Mouse (Mus musculus) forebrain, embryonic 10.5 days (tissue): ENCODE results near the gene Fer1l5. TPM values are rescaled to one million over a fixed set of nuclear protein-coding genes. Genes with fewer than 3 reads are reported as not detected.

ENCODE experiments used
- DNase-seq: peaks from one replicate; pipeline ENCODE4 v3.0.0-alpha.2; 2017; ENCODE audit warnings: low spot score; ENCODE audit errors: extremely low spot score
- H3K27ac ChIP-seq: fragments of 300-500 bp; sonication (generic); 2 replicates; pipeline ENCODE4 v1.5.1; 2016; ENCODE audit warnings: mild to moderate bottlenecking
- H3K27me3 ChIP-seq: fragments of 300-500 bp; sonication (generic); 2 replicates; pipeline ENCODE4 v1.6.1; 2016; ENCODE audit warnings: mild to moderate bottlenecking; ENCODE audit not compliant: poor library complexity, severe bottlenecking
- H3K36me3 ChIP-seq: fragments of 300-500 bp; sonication (generic); replicated peaks from 2 replicates; pipeline ENCODE4 v1.6.1; 2016; ENCODE audit warnings: mild to moderate bottlenecking, moderate library complexity
- H3K4me1 ChIP-seq: fragments of 300-500 bp; sonication (generic); 2 replicates; pipeline ENCODE4 v1.6.1; 2016
- H3K4me3 ChIP-seq: fragments of 300-500 bp; sonication (generic); 2 replicates; pipeline ENCODE4 v1.5.1; 2016; ENCODE audit warnings: mild to moderate bottlenecking, moderate library complexity
- H3K9me3 ChIP-seq: fragments of 300-500 bp; sonication (generic); 2 replicates; pipeline ENCODE4 v1.6.1; 2016; ENCODE audit warnings: mild to moderate bottlenecking, moderate library complexity
- WGBS: fragments of 180-500 bp; shearing (Covaris S2); methylation state at CpG from one replicate; pipeline ENCODE4 v1.1.7; 2016; 5-methylcytosine and 5-hydroxymethylcytosine counted together
- microRNA-seq: library from miRNA; unstranded; fragments of <30 nt; microRNA quantifications from one replicate; pipeline ENCODE4, GENCODE M21; 2017
- polyA plus RNA-seq: library from polyadenylated mRNA; unstranded; fragments of >200 nt; fragmentation: Nextera tagmentation; extraction: Ambion mirVana; gene quantifications from 2 replicates; pipeline ENCODE4 v1.2.1, GENCODE M21; 2016

Gene Fer1l5
- polyA plus RNA-seq, 1 experiment from 2014 or later: 1.4 TPM

DNA sequence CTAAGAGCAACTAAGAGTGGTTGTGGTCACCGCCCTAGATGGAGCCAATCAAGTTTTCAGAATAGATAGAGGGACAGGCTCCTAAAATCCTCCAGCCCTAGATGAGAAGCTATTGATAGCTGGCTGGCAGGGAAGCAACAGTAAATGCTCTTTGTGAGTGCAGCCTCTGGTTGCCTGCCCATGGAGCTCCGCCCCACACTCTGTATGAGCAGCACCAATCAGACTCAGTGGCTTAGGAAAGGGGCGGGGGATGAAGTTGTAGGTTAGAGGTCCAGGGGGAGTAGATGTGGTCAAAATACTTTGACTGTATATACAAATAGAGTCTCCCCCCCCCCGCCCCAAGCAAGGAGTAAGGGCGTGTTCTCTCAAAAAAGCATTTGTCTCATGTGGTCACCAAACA lies 95.4 kb downstream of the Fer1l5 start:
- H3K36me3 ChIP-seq: no peaks in the 10 kb centered on the region
- H3K27me3 ChIP-seq: peaks cover 15% of the 10 kb centered on the region
- H3K9me3 ChIP-seq: no peaks in the 10 kb centered on the region
- no peak overlapping the region for H3K4me3 ChIP-seq
- WGBS: 55% methylated on average over 5 of the region's 5 CpGs
- DNase-seq: no peak
- H3K4me1 ChIP-seq: peaks cover 24% of the 10 kb centered on the region
- no peak overlapping the region for H3K27ac ChIP-seq

DNA sequence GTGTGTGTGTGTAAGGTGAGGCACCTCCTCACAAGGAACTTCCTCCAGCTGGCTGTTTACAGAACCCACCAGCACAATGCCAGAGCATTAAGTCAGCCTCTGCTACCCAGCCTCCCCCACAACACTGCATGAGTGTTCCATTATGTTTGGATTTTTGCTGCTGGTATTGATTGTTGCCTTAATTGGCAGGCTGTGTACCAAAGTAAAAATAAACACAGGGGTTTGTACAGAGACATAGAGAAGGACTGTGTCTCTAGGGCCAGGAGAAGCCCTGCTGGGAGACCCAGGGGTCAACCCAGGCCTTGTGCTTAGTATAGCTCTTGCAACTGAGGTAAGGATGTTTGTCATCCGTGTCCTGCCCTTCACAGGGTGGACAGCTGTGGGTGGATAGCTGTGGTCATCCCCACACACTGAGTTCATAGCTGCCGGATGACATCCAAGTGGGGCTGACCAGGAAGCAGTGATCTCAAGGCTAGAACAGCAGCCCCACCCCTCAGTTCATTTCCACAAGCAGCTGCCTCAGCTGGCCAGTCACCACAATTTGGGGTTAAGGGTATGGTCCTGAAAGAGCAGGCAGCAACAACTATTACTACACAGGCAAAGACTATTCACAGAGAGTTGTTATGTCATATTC lies 97.8 kb downstream of the Fer1l5 start:
- Histone ChIP-seq H3K36me3 (no peaks in the 10 kb centered on the region), H3K27me3 (peaks cover 15% of the 10 kb centered on the region), H3K9me3 (no peaks in the 10 kb centered on the region), H3K27ac (no peak overlapping the region), H3K4me3 (no peak overlapping the region), H3K4me1 (peaks cover 49% of the 10 kb centered on the region)
- no peak for DNase-seq
- WGBS: 41% methylated on average over 2 of the region's 2 CpGs

DNA sequence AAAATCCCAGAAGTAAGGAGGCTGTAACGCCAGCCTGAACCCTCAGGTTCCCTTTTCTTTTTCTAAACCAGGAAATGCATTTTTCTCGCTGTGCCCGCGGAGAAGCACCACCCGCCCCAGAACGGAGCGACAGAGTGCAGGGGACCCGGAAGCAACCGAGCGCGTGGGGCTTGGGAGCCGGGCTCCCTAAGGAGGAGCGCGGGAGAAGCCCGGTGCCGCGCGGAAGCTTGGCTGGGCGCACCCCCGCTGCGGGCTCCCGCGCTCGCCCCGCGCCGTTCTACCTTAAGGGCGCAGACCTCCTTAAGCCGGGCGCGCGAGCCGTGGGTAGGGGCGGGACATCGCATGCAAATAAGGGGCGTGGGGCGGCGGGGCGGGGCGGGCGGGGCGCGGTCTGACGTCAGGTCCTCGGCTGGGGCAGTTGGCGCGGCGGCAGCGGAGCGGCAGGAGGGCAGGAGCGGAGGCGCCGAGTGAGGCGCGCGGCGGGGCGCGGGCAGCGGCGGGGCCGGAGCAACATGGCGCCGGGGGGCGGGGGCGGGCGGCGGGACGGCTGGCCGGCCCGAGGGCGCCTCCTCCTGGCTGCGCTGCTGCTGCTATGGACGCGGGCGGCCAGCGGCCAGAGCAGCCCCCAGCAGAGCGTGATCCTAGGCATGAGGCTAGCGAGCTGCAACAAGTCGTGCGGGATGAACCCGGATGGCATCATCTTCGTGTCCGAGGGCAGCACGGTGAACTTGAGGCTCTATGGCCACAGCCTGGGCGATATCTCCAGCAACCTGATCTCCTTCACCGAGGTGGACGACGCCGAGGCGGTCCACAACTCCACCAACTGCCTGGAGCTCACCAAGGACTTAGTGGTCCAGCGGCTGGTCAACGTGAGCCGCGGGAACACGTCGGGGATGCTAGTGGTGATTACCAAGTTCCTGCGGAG lies 99.4 kb downstream of the Fer1l5 start, which contains the start of gene Cnnm4:
TSS of gene Cnnm4 (plus strand) at position 440 of the 925 bp plus-strand sequence.
- peak within 1 kb of the TSS; percentile 72 for H3K4me3 ChIP-seq
- H3K9me3 ChIP-seq: no peaks in the 10 kb centered on the region
- no peaks in the 10 kb centered on the region for H3K36me3 ChIP-seq
- peak; percentile 92 for DNase-seq
- peak within 1 kb of the TSS; percentile 88 for H3K27ac ChIP-seq
- WGBS: under 1% methylated on average over 94 of the region's 98 CpGs
- H3K4me1 ChIP-seq: peaks cover 64% of the 10 kb centered on the region
- H3K27me3 ChIP-seq: peaks cover 15% of the 10 kb centered on the region

Small RNA genes lying within 50 kb of the gene (microRNA-seq; reads per million reads assigned to microRNA genes)
- gene Mir6898: 1.2 reads per million

Other genes with a start within 250 kb of the Fer1l5 start
- gene Uggt1, start 127.6 kb upstream of the Fer1l5 start, polyA plus RNA-seq: 52.1 and 53.6 TPM in 2 replicates
- gene Neurl3, start 97.6 kb upstream of the Fer1l5 start, polyA plus RNA-seq: 0.32 and 0.37 TPM in 2 replicates
- 2.9 TPM in 2 replicates for gene Arid5a, start 64.6 kb upstream of the Fer1l5 start, polyA plus RNA-seq
- 50.6 TPM in 2 replicates for gene Kansl3, start 3.1 kb upstream of the Fer1l5 start, polyA plus RNA-seq
- gene Lman2l, start 73.0 kb downstream of the Fer1l5 start, polyA plus RNA-seq: 59.6 and 60.5 TPM in 2 replicates
- gene Cnnm4, start 99.3 kb downstream of the Fer1l5 start, polyA plus RNA-seq: 14.5 and 15.5 TPM in 2 replicates
- 2.9 and 3.0 TPM in 2 replicates for gene Cnnm3, start 139.6 kb downstream of the Fer1l5 start, polyA plus RNA-seq
- 15.3 and 16.5 TPM in 2 replicates for gene Ankrd23, start 164.6 kb downstream of the Fer1l5 start, polyA plus RNA-seq
- gene Gm42417, start 167.1 kb downstream of the Fer1l5 start, polyA plus RNA-seq: not detected in 2 replicates
- gene Ankrd39, start 175.2 kb downstream of the Fer1l5 start, polyA plus RNA-seq: 17.9 and 22.2 TPM in 2 replicates
- gene Sema4c, start 186.1 kb downstream of the Fer1l5 start, polyA plus RNA-seq: 20.1 and 21.7 TPM in 2 replicates